Mouse (Mus musculus) T-cell, adult 2 months (primary cell): ENCODE data around the gene Acaca.
"Not testable (repeated sequence)": the region's sequence is repeated elsewhere in the genome, so short reads cannot be mapped to it uniquely, and the experiment has no call there.

ENCODE experiments used
- DNase-seq: peaks from one replicate; pipeline ENCODE4 v3.0.0; 2022; ENCODE audit warnings: low spot score

The Acaca gene

DNA sequence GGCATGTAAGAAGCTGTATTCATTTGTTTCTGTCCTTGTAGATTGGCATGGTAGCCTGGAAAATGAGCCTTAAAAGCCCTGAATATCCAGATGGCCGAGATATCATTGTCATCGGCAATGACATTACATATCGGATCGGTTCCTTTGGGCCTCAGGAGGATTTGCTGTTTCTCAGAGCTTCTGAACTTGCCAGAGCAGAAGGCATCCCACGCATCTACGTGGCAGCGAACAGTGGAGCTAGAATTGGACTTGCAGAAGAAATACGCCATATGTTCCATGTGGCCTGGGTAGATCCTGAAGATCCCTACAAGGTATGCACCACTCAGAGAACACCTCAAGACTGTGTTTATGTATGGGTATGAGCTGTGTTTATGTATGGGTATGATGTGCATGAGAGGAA lies 208.8 kb downstream of the Acaca start:
- not testable (repeated sequence) for DNase-seq

DNA sequence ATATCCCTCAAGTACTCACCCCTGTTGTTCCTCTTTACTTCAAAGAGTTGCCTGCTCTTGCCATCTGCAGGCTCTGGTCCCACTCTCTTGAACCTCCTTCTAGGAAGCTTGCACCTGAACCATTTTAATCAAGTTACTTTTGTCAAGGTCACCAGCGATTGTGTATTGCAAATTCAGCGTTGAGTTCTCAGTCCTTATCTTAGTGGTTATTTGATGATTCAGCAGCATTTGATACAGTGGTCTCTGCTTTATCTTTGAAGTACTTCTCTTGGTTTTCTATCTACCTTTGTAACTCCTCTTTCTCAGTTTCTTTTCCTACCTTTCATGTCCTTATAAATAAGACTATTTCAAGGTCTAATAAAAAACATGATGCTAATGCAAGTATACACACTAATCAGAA lies 211.2 kb downstream of the Acaca start:
- no peak for DNase-seq

DNA sequence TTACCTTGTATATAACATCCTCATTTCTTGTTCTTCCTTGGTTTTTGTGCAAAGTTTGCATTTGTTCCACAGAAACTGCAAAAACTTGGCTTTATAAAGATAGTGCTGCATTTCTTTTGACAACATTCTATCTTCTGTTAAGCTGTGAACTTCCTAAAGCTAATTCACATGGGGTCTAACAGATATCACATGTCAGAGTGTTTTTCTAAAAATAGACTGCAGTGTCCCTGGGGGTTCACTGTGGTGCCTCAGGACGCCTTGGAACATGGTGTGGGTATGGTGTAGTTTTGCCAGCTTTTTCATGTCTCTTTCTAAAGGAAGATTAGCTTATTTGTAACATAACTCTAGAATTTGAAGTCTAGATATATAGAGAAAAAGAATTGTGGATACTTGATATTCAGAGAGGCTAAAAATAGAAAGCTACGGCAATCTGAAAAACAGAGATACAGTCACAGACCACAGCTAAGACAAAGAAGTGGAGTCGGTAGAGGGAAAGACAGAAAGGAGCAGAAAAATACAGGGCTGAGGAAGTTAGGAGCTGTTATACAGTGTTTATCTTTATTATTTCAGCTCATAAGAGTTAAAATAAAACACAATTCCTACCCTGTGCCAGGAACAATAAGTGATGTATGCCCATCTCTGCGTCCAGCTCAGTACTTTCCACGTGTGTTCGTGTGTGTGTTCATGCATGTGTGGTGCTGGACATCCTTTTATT lies 215.2 kb downstream of the Acaca start:
- no peak for DNase-seq

DNA sequence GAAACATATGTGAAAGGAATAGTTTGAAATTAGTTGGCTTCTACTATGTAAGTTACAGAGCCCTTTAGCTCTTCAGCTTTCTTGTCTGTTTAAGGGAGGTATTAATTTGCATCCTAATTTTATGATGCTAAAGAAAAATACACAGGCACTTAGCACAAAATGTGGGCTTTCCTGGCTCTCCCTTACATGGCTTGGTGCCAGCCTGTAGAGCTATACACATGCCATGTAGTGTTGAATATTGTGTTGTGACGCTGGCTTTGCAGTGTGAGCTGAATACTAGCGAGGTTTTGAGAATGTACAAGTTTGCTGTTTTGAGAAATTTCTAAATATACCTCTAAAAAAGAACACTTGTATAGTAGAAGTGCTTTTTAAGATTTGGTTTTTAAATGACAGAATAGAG lies 218.3 kb downstream of the Acaca start:
- DNase-seq = no peak

DNA sequence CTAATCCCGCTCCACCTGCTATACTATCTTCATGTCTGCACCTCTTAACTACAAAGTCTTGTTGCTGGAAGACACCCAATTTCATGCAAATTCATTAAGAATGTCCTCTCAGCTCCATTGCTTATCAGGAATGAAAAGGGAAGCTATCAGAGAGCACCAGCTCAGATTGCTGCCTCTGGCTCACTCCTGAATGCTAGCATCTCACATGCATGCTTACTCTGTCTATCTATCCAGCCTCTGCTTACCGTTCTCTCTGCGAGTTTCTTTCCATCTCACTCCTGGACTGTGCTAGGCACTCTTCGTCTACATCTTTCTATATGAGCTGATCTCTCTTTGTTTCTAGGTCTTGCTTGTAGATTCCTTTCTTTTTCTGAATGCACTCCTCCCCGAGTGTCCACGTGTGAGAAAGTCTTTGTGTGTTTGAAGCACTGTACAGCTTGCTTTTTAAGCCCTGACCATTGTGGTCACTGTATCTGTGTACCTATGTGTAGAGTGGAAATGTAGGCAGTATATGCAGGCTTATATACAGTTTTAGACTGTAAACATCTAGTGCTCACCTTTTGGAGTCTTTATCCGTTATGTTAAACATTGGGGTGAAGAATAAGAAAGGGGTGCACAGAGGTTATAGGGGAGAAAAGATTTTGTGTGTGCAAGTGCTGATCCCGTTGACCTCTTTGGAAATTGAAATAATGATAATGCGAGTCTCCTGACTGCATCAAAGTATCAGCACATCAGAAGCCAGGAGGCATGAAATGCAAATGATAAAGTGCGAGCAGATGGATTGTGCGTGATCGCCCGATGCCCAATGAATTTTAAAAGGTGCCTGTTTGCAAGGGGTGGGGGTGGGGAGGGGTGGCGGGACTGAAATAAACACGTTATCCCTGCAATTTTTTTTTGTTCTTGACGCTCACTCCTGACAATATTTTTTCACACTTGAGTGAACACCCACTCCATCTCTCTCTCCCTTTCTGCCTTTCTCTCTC lies 219.7 kb downstream of the Acaca start:
- DNase-seq = no peak

DNA sequence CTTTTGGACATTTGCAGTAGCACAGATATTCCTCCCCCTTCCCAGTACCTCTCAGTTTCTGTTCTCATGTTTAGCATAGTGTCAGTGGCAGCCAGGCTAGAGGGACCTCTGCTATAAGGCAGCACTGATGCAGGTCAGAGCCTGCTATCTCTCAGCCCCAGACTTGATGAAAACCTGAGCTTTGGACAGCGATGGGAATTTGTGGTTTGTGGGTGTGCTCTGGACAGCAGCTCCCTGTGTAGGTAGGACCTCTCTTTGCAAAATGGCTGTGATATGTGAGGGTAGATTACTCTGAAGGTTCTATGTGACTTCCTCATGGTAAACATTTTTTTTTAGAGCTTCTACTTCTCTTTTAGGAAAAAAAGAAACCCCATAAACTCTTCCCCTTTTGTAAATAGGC lies 221.7 kb downstream of the Acaca start:
- no peak for DNase-seq

GRCm38 (mm10) chr11:84353058-84353726 lies 223.7 kb downstream of the Acaca start:
- DNase-seq = no peak

GRCm38 (mm10) chr11:84357304-84357703 lies 227.8 kb downstream of the Acaca start:
- DNase-seq = no peak

DNA sequence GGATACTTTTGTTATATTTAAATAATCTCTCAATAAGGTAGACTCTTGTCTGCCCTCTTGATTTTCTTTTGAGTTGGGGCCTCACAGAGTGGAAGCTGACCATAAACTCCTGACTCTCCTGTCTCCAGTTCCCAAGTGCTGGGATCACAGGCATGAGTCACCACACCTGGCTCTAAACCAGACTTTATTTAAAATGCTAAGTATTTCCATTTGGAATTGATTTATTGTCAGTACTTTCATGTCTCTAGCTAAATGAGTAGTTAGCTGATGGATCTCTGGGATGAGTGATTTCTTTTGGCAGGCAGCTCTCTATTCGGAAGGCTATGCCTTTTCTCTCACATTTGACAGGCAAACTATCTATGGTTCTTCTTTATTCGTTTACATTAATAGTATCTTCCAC lies 228.3 kb downstream of the Acaca start:
- DNase-seq = no peak

GRCm38 (mm10) chr11:84361551-84361950 lies 232.1 kb downstream of the Acaca start:
- no peak for DNase-seq

GRCm38 (mm10) chr11:84362633-84363243 lies 233.3 kb downstream of the Acaca start:
- DNase-seq = no peak

DNA sequence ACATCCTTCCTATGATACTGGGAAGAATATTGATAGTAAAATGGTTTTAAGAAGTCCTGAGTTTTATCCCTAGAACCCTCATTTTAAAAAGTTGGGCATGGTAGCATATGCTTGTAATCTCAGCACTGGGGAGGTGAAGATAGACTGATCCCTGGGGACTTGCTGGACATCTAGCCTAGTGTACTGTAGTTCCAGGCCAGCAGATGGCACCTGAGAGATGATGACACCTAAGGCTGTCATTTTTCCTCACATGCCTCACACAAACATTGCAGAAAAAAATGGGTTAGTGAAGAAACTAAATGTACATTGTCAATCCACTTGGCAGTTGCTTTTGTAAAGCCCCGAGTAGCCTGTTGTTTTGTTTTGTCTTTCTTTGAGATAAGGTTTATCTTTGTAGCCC lies 235.8 kb downstream of the Acaca start:
- DNase-seq = no peak

DNA sequence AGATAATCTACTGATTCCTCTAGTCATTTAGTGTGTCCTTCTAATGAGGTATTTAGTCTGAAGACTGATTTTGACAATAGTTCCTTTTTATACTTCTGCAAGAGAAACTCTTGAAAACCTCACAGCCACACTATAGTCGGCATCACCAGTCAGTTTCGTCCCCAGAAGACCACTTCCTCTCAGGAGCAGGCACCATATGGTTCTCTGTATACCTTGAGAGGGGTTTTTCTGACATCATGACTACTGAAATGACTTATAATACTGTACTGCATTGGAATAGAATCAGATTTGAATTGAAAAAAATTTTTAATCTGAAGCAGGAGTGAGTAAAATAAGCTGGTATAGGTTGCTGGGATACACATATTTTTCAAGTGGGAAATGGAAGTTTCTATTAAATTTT lies 239.4 kb downstream of the Acaca start:
- no peak for DNase-seq

DNA sequence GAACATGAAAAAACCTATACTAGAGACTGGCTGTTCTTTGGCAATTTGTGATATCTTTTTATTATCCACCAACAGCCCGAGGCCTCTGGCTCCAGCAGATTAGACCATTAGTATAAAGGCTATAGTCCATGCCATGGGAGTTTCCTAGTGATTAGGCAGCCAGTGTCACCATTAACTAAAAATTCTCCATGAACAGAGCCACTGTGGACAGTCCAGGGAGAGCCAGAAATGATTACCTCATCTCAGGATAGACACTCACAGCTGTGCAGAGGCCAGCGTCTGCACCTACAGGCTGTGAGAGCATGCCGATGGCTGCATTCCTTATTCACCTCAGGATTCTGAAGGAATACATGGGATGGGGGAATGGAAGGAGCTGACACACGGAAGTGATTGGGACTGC lies 243.7 kb downstream of the Acaca start:
- no peak for DNase-seq

- DNase-seq = no peak
Measured at GRCm38 (mm10) chr11:84375951-84376496, 246.6 kb downstream of the Acaca start.

- DNase-seq = no peak
Measured at GRCm38 (mm10) chr11:84376510-84377365, 247.3 kb downstream of the Acaca start.

DNA sequence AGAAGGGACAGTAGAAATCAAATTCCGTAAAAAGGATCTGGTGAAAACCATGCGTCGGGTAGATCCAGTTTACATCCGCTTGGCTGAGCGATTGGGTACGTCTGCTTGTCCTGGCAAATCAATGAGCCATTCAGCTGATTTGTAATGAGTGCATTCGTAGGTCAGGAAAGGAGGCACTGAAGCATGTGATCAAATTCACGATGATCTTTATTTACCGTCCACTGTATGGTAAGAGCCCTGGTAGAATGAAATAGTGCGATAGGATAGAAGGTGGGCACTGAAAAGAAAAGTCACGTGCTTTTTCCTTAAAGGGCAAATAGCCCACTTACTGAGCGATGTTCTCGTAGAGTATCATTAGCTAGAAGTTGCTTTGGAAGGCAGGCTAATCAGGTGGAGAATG lies 253.0 kb downstream of the Acaca start:
- no peak for DNase-seq

DNA sequence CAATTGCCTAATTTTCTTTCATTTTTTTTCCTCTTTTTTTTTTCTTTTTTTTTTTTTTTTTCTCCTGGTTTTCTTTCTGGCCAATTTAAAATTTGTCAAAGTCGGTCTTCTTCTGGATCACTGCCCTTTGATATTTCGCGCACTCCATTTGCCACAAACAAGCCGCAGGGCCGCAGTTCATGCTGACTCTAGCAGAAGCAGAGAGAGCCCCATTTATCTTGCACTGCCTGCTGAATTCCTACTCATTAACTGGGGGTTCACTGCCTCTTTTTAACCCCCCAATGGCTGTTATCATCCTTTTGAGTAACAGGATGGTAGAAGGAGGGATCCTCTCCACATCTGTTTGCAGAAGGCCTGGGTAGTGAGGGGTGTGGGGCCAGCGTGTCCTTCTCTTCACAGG lies 254.4 kb downstream of the Acaca start:
- DNase-seq = no peak

DNA sequence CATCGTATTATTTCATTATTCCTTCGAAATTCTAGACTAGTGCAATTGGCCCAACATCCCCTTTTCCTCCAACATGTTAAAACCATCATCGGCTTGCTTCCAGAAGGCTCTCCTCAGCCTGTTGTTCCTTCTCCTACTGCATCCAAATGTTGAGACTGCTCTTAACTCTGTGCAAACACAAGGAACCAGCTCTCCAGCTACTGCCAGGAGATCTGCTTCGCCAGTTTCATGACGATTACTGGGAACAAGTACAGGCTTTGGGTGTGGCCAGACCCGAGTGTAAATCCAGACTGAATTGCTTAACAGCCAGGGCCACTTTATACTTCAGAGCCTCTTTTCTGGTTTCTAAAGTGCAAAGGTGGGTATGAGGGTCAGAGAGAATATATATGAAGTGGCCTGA lies 259.9 kb downstream of the Acaca start:
- no peak for DNase-seq

- no peak for DNase-seq
Measured at GRCm38 (mm10) chr11:84391126-84391525, 261.7 kb downstream of the Acaca start.

DNA sequence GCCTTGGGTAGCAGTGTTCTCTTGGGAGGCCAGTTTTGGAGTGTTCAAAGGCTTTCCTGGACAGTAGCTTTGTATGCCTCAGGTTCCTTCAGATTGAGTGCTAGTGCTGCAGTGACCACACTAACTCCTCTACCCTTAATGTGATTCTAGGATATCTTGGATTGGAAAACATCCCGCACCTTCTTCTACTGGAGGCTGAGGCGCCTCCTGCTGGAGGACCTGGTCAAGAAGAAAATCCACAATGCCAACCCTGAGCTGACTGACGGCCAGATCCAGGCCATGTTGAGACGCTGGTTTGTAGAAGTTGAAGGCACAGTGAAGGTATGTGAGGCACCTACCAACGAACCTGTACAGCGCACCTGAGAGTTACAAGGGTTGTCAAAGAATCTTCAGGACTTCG lies 262.6 kb downstream of the Acaca start:
- not testable (repeated sequence) for DNase-seq
